Mouse (Mus musculus): ENCODE measurements at regions not wholly inside any gene's neighbourhood (a gene's known extent, or its start where the extent isn't known, plus 50 kb on each side); places are given as distances from the start of the nearest gene placed in this dataset.

- no peak for DNase-seq (ENCODE audit: low spot score in 2 of 2)
Observed at GRCm38 (mm10) chr9:112014796-112015195, 220.9 kb downstream of the Arpp21 start.

- no peak for DNase-seq (ENCODE audit: low spot score in 2 of 2)
Observed at GRCm38 (mm10) chr9:111994401-111994800, 241.3 kb downstream of the Arpp21 start.

- no peak for DNase-seq (ENCODE audit: low spot score in 2 of 2)
Observed at GRCm38 (mm10) chr9:111993844-111994243, 241.9 kb downstream of the Arpp21 start.

- DNase-seq (ENCODE audit: low spot score in 2 of 2): no peak
Observed at GRCm38 (mm10) chr9:111990060-111990459, 245.7 kb downstream of the Arpp21 start.

GRCm38 (mm10) chr9:111963405-111964037, 272.2 kb downstream of the Arpp21 start:
- DNase-seq (ENCODE audit: low spot score in 2 of 2): no peak

GRCm38 (mm10) chr9:111957799-111958198, 267.7 kb upstream of the Stac start:
- DNase-seq (ENCODE audit: low spot score in 2 of 2): no peak

GRCm38 (mm10) chr9:111939271-111940067, 249.3 kb upstream of the Stac start:
- DNase-seq (ENCODE audit: low spot score in 2 of 2): no peak

- no peak for DNase-seq (ENCODE audit: low spot score in 2 of 2)
Observed at GRCm38 (mm10) chr9:111932455-111932854, 242.3 kb upstream of the Stac start.

GRCm38 (mm10) chr9:111918275-111918940, 228.3 kb upstream of the Stac start:
- DNase-seq (ENCODE audit: low spot score in 2 of 2): peak in 1 of 2 experiments; percentile 11

- DNase-seq (ENCODE audit: low spot score in 2 of 2): no peak
Observed at GRCm38 (mm10) chr9:111916684-111917535, 226.8 kb upstream of the Stac start.

- DNase-seq (ENCODE audit: low spot score in 2 of 2): no peak
Observed at GRCm38 (mm10) chr9:111908806-111909205, 218.7 kb upstream of the Stac start.

GRCm38 (mm10) chr9:111900196-111900595, 210.0 kb upstream of the Stac start:
- no peak for DNase-seq (ENCODE audit: low spot score in 2 of 2)

GRCm38 (mm10) chr9:111897626-111898025, 207.5 kb upstream of the Stac start:
- no peak for DNase-seq (ENCODE audit: low spot score in 2 of 2)

- no peak for DNase-seq (ENCODE audit: low spot score in 2 of 2)
Observed at GRCm38 (mm10) chr9:111879710-111880109, 189.6 kb upstream of the Stac start.

GRCm38 (mm10) chr9:111876846-111877245, 186.7 kb upstream of the Stac start:
- no peak for DNase-seq (ENCODE audit: low spot score in 2 of 2)

GRCm38 (mm10) chr9:111870466-111870865, 180.3 kb upstream of the Stac start:
- no peak for DNase-seq (ENCODE audit: low spot score in 2 of 2)

GRCm38 (mm10) chr9:111869801-111870382, 179.7 kb upstream of the Stac start:
- DNase-seq (ENCODE audit: low spot score in 2 of 2): no peak

GRCm38 (mm10) chr9:111858051-111858450, 167.9 kb upstream of the Stac start:
- no peak for DNase-seq (ENCODE audit: low spot score in 2 of 2)

GRCm38 (mm10) chr9:111854976-111855375, 164.8 kb upstream of the Stac start:
- no peak for DNase-seq (ENCODE audit: low spot score in 2 of 2)

- no peak for DNase-seq (ENCODE audit: low spot score in 2 of 2)
Observed at GRCm38 (mm10) chr9:111846366-111846765, 156.2 kb upstream of the Stac start.

GRCm38 (mm10) chr9:111841151-111841550, 151.0 kb upstream of the Stac start:
- DNase-seq (ENCODE audit: low spot score in 2 of 2): no peak
